Mouse (Mus musculus) spleen, adult 2 months (tissue): ENCODE results near the gene Gm5089.

Source experiments
- CTCF ChIP-seq: fragments of 200-500 bp; IDR thresholded peaks from 2 replicates; pipeline ENCODE4 v1.5.1; 2011; ENCODE audit warnings: mild to moderate bottlenecking, inconsistent platforms; ENCODE audit not compliant: insufficient read depth, insufficient read length, insufficient replicate concordance; ENCODE audit errors: extremely low read depth
- POLR2A ChIP-seq: fragments of 200-500 bp; IDR thresholded peaks from 2 replicates; pipeline ENCODE4 v1.6.1; 2011; ENCODE audit warnings: low read depth, low read length, inconsistent platforms

DNA sequence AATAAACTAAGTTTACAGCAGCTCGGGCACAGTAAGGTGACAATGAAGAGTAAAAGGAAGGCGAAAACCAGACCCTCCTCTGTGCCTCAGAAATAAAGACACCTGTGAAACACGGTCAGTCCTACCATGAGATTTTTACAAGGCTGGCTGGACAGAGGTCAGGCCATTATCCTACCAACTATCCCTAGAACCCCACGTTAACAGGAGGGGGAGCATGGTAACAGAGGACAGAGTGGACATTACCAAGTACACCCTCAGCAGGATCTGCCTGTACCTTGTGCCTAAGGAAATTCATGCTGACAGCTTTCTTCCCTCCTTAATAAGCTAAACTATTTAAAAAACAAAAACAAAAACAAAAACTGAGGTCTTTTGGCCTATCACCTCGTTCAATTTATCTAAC lies 9.3 kb upstream of the Gm5089 start:
- TF ChIP-seq CTCF (no peak), POLR2A (no peak)
